Mouse (Mus musculus) neural tube, embryonic 11.5 days (tissue): ENCODE measurements around the gene Pdcd1lg2. TPM values are rescaled to one million over a fixed set of nuclear protein-coding genes. Genes with fewer than 3 reads are reported as not detected.
"Not testable (repeated sequence)": the region's sequence is repeated elsewhere in the genome, so short reads cannot be mapped to it uniquely, and the experiment has no call there.

Experiments used
- ATAC-seq: fragments of 200-750 bp; cut with Nextera tagmentation; 2 replicates; pipeline ENCODE4 v1.8.0; 2017; ENCODE audit warnings: moderate number of reproducible peaks, mild to moderate bottlenecking, moderate TSS enrichment, moderate library complexity; ENCODE audit not compliant: insufficient read depth, low FRiP score, low TSS enrichment
- DNase-seq: peaks from one replicate; pipeline ENCODE4 v3.0.0-alpha.2; 2015; ENCODE audit warnings: low spot score
- H3K27ac ChIP-seq: fragments of 300-500 bp; sonication (generic); 2 replicates; pipeline ENCODE4 v1.5.1; 2014; ENCODE audit warnings: low read depth, mild to moderate bottlenecking, low read length
- H3K27me3 ChIP-seq: fragments of 300-500 bp; sonication (generic); 2 replicates; pipeline ENCODE4 v1.6.1; 2014; ENCODE audit warnings: mild to moderate bottlenecking, low read length, mixed read lengths; ENCODE audit not compliant: control insufficient read depth, insufficient read depth
- H3K36me3 ChIP-seq: fragments of 300-500 bp; sonication (generic); 2 replicates; pipeline ENCODE4 v1.6.1; 2014; ENCODE audit warnings: mild to moderate bottlenecking, low read length, moderate library complexity, mixed read lengths; ENCODE audit not compliant: control insufficient read depth, insufficient read depth
- H3K4me1 ChIP-seq: fragments of 300-500 bp; sonication (generic); 2 replicates; pipeline ENCODE4 v1.6.1; 2014; ENCODE audit warnings: low read length, mixed read lengths; ENCODE audit not compliant: control insufficient read depth, insufficient read depth
- H3K4me2 ChIP-seq: fragments of 300-500 bp; sonication (generic); 2 replicates; pipeline ENCODE4 v1.6.1; 2014; ENCODE audit warnings: low read depth, mild to moderate bottlenecking, moderate library complexity
- H3K4me3 ChIP-seq: fragments of 300-500 bp; sonication (generic); 2 replicates; pipeline ENCODE4 v1.5.1; 2014; ENCODE audit warnings: low read depth, low read length
- H3K9ac ChIP-seq: fragments of 300-500 bp; sonication (generic); 2 replicates; pipeline ENCODE4 v1.6.1; 2014; ENCODE audit warnings: mild to moderate bottlenecking, low read length
- H3K9me3 ChIP-seq: fragments of 300-500 bp; sonication (generic); 2 replicates; pipeline ENCODE4 v1.6.1; 2016; ENCODE audit warnings: low read length; ENCODE audit not compliant: control insufficient read depth
- WGBS: fragments of 180-500 bp; shearing (Covaris S2); extraction: QIAGEN DNeasy Blood & Tissue Kit; methylation state at CpG from one replicate; pipeline ENCODE4 v1.1.7; 2014; 5-methylcytosine and 5-hydroxymethylcytosine counted together
- polyA plus RNA-seq: library from polyadenylated mRNA; unstranded; fragments of >200 nt; fragmentation: Nextera tagmentation; extraction: Ambion mirVana; gene quantifications from 2 replicates; pipeline ENCODE4 v1.2.1, GENCODE M21; 2014

Pdcd1lg2 gene
- polyA plus RNA-seq, 1 experiment from 2014 or later = not detected

DNA sequence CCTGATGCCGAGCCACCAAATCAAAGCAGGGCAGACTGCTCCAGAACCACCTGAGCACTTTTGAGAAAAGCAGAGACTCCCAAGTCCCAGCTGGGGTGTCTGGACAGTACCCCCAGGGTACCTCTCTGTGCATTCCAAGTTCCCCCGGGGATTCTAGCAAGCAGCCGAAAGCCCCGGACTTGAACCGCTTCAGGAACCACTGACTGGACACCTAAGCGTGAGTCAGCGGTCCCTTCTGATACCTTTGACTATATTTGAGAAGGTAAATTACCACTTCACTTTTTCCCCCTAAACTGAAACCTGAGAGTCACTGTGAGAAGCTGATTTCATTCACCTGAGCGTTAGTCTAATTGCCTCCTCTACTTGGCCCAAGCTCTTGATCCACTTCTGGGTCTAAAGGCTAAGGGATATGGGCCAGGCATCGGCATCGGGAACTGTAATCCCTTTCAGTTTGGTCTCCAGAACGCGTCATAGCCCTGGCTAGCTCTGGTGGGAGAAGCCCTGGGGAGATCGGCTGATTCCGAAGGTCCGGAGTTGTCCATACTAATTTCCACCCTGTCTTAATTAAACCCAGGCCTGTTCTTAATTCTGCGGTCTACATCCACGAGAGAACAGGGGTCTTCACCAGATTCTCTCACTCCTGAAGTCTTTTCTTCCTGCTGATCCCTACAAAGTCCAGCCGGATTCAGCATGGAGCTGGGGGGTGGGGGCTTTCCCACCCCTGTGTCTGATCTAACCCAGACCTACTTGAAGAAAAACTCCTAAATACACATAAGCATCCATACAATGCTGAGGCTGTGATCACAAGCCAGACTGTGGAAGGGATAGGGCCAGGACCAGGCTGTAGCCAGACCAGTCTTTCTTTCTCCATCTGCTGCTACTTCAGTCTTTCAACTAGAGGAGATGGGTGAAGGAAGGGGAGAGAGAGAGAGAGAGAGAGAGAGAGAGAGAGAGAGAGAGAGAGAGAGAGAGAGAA lies 4.4 kb upstream of the Pdcd1lg2 start:
- Histone ChIP-seq H3K36me3 (no peaks in the 10 kb centered on the region), H3K27ac (no peak overlapping the region), H3K4me2 (no peak overlapping the region), H3K9ac (no peak overlapping the region), H3K9me3 (no peaks in the 10 kb centered on the region), H3K27me3 (no peaks in the 10 kb centered on the region), H3K4me1 (no peaks in the 10 kb centered on the region), H3K4me3 (no peak overlapping the region)
- 86% methylated on average over 18 of the region's 18 CpGs for WGBS
- DNase-seq (no peak), ATAC-seq (no peak)

DNA sequence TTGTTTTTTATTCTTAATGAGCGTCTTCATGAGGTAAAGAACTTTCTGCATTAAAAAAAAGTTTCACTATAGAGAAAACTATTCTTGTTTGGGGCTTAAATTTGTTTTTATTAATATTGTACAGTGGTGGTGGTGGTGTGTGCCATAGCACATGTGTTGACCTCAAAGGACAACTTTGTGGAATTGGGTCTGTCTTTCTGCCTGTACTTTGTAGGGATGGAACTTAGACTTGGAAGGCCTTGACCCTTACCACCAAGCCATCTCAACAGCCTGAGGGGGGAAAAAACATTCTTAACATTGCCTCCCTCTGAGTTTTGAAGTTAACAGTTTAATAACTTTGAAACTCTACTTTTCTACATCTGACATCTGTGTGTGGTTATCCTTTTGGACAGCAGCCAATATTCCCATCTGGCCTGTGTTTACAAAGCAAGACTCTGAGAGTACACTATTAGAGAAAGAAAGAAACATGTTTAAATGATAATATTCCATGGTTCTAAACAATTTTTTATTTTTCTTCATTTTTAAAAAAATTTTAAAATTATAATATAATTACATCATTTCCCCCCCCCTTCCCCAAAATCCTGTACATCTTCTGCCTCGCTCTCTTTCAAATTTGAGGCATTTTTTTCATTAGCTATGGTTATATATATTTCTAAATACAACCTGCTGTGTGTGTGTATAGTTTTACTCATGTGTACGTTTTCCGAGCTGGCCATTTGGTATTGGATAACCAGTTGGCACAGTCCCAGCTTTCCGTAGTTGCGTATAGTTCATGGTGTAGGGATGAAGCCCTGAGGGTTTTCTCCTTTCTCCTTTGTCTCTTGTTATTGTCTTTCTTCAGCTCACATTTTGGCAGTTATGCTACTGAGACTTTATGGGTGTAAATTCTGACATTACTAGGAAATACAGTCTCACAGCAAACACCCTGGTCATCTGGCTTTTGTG lies 2.0 kb downstream of the Pdcd1lg2 start:
- Histone ChIP-seq H3K27ac (no peak overlapping the region), H3K36me3 (no peaks in the 10 kb centered on the region), H3K9ac (no peak overlapping the region), H3K4me3 (no peak overlapping the region), H3K4me1 (no peaks in the 10 kb centered on the region), H3K9me3 (no peaks in the 10 kb centered on the region), H3K27me3 (no peaks in the 10 kb centered on the region), H3K4me2 (no peak overlapping the region)
- DNase-seq (no peak), ATAC-seq (no peak)
- WGBS = 82% methylated on average over 6 of the region's 6 CpGs

DNA sequence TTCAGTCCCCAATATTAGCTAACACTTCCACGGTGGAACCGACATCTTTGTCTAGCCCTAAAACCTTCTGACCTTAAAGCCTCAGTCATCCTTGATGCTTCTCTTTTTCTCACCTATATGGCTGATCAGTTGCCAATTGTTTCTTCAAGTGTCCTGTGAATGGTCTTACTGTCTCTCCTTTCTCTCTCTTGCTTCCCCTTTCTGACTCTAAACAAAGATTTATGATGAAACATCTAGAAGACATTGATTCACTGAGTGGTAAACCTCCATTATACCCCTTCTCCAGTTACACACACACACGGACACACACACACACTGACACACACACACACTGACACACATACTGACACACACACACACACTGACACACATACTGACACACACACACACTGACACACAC lies 3.8 kb downstream of the Pdcd1lg2 start:
- no peaks in the 10 kb centered on the region for H3K4me1 ChIP-seq
- no peak for ATAC-seq
- no peaks in the 10 kb centered on the region for H3K9me3 ChIP-seq
- no peak for DNase-seq
- WGBS = 87% methylated on average over 3 of the region's 3 CpGs
- H3K4me3 ChIP-seq = no peak overlapping the region
- no peak overlapping the region for H3K27ac ChIP-seq
- no peaks in the 10 kb centered on the region for H3K36me3 ChIP-seq
- no peak overlapping the region for H3K9ac ChIP-seq
- H3K4me2 ChIP-seq = no peak overlapping the region
- no peaks in the 10 kb centered on the region for H3K27me3 ChIP-seq

DNA sequence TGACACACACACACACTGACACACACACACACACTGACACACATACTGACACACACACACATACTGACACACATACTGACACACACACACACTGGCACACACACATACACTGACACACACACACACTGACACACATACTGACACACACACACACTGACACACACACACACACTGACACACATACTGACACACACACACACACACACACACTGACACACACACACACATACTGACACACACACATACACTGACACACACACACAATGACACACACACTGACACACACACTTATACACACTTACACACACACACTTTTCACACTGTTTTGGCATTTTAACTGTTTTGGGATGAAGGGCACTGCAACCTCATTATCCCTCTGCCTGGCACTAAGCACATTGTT lies 4.2 kb downstream of the Pdcd1lg2 start:
- not testable (repeated sequence) for H3K27ac ChIP-seq, H3K4me1 ChIP-seq, H3K36me3 ChIP-seq, DNase-seq, H3K4me3 ChIP-seq, ATAC-seq, H3K9me3 ChIP-seq, H3K9ac ChIP-seq, H3K4me2 ChIP-seq, H3K27me3 ChIP-seq

DNA sequence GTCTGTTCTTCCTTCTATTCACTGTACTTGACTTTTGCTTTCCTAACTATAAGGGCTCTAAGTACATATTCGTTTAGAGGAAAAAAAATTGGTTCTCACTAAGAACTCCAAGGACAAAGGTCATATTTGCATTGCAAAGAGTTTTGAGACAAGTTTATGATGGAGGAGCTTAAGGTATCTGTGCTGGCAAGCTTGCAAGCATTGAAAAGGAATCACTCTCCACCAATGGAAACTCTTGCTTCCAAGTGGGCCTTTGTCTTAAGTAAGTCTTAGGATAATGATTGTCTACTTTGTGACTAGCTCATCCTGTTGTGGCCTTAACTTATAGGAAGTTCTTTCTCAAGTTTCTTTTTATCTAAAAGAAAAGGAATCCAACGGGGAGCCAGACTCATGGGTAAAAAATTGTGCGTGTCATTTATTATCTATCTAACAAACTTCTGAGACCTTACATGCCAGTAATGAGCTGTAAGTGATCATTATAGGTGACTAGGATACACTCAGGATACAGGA lies 5.7 kb downstream of the Pdcd1lg2 start:
- no peak for DNase-seq
- H3K27ac ChIP-seq = no peak overlapping the region
- no peaks in the 10 kb centered on the region for H3K27me3 ChIP-seq
- H3K4me2 ChIP-seq = no peak overlapping the region
- H3K4me3 ChIP-seq = no peak overlapping the region
- H3K9me3 ChIP-seq = no peaks in the 10 kb centered on the region
- no peak for ATAC-seq
- H3K9ac ChIP-seq = no peak overlapping the region
- H3K36me3 ChIP-seq = no peaks in the 10 kb centered on the region
- H3K4me1 ChIP-seq = no peaks in the 10 kb centered on the region
- 86% methylated on average over 3 of the region's 3 CpGs for WGBS

DNA sequence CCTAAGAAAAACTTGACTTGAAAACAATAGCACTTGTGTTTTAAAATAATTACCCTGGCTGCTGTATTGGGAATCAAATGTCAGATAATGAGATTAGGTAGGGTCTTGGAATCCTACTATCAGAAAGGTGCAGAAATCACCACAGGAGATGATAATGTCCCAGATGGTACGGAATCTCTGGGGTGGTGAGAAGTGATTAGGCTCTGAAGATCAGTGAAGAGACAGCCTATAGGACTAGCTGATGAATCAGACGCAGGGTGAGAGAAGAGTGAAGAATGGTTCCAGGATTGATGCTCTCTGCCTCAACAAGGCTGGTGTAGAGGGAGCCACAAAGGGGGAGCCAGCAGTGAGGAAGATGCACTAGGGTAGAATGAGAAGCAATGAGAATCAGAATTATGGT lies 6.5 kb downstream of the Pdcd1lg2 start:
- H3K36me3 ChIP-seq = no peaks in the 10 kb centered on the region
- H3K4me2 ChIP-seq = no peak overlapping the region
- no peak for DNase-seq
- H3K4me3 ChIP-seq = no peak overlapping the region
- no peaks in the 10 kb centered on the region for H3K9me3 ChIP-seq
- no peak overlapping the region for H3K9ac ChIP-seq
- no peak overlapping the region for H3K27ac ChIP-seq
- 88% methylated on average over 2 of the region's 2 CpGs for WGBS
- ATAC-seq = no peak
- no peaks in the 10 kb centered on the region for H3K4me1 ChIP-seq
- H3K27me3 ChIP-seq = no peaks in the 10 kb centered on the region

DNA sequence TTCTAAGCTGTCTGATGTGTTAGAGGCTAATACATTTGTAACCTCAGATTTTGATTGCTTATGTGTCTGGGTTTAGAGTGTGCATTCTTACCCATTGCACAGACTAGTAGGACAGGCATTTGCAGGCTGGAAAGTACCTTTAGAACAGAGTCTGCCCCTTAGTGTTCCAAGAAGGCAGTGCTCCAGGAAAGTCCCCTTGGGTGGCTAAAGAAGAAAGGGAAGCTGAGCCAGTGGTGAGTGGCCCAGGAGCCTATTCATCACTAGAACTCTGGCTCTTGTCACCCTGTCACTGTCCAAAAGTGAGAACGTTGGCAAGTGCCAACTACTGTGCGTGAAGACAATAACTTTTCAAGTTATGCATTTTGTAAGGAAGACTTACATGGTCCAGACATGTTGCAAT lies 7.2 kb downstream of the Pdcd1lg2 start:
- Histone ChIP-seq H3K4me3 (no peak overlapping the region), H3K9ac (no peak overlapping the region), H3K36me3 (no peaks in the 10 kb centered on the region), H3K27me3 (no peaks in the 10 kb centered on the region), H3K4me1 (no peaks in the 10 kb centered on the region), H3K27ac (no peak overlapping the region), H3K4me2 (no peak overlapping the region), H3K9me3 (no peaks in the 10 kb centered on the region)
- no peak for DNase-seq
- no peak for ATAC-seq
- 76% methylated on average over 2 of the region's 2 CpGs for WGBS

DNA sequence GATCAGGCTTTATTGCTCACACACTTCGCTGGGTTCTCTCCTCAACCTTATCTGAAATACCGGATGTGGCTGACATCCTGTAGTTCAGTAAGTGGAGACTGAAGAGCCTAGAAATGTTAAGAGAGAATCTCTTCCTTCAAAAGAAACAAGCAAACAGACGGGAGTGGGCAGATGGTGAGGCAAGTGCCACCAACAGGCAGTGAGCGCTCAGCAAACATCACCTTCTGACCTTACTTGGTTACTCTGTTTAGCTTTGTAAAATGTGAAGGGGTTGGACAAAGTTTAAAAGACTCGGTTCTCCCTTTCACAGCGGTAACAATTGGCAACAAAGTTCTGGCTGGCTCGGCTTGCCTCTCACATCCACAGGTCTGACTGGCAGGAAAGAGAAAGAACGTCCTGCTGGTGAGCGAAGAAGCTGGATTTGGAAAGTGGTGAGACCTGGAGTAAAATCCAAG lies 8.0 kb downstream of the Pdcd1lg2 start:
- H3K4me2 ChIP-seq = no peak overlapping the region
- H3K27ac ChIP-seq = no peak overlapping the region
- DNase-seq = no peak
- no peaks in the 10 kb centered on the region for H3K36me3 ChIP-seq
- H3K4me3 ChIP-seq = no peak overlapping the region
- H3K9ac ChIP-seq = no peak overlapping the region
- H3K9me3 ChIP-seq = no peaks in the 10 kb centered on the region
- no peaks in the 10 kb centered on the region for H3K4me1 ChIP-seq
- no peaks in the 10 kb centered on the region for H3K27me3 ChIP-seq
- ATAC-seq = no peak
- 37% methylated on average over 9 of the region's 9 CpGs for WGBS
